Mouse (Mus musculus) embryonic facial prominence, embryonic 14.5 days (tissue): ENCODE data around the gene Slc25a42. TPM values are rescaled to one million over a fixed set of nuclear protein-coding genes. Genes with fewer than 3 reads are reported as not detected.

Experiments
- ATAC-seq: fragments of 200-750 bp; cut with Nextera tagmentation; 2 replicates; pipeline ENCODE4 v1.8.0; 2017; ENCODE audit warnings: low read depth, moderate number of reproducible peaks, moderate TSS enrichment
- DNase-seq: peaks from one replicate; pipeline ENCODE4 v3.0.0-alpha.2; 2015; ENCODE audit warnings: low spot score
- H3K27ac ChIP-seq: fragments of 300-500 bp; sonication (generic); replicated peaks from 2 replicates; pipeline ENCODE4 v1.5.1; 2014; ENCODE audit warnings: low read depth, mild to moderate bottlenecking, low read length, moderate library complexity
- H3K27me3 ChIP-seq: fragments of 300-500 bp; sonication (generic); replicated peaks from 2 replicates; pipeline ENCODE4 v1.6.1; 2014; ENCODE audit warnings: low read length; ENCODE audit not compliant: control insufficient read depth, insufficient read depth
- H3K36me3 ChIP-seq: fragments of 300-500 bp; sonication (generic); 2 replicates; pipeline ENCODE4 v1.6.1; 2014; ENCODE audit warnings: low read length, mixed read lengths; ENCODE audit not compliant: control insufficient read depth, insufficient read depth
- H3K4me1 ChIP-seq: fragments of 300-500 bp; sonication (generic); 2 replicates; pipeline ENCODE4 v1.6.1; 2014; ENCODE audit warnings: antibody characterized with exemption, low read length; ENCODE audit not compliant: control insufficient read depth, insufficient read depth
- H3K4me2 ChIP-seq: fragments of 300-500 bp; sonication (generic); 2 replicates; pipeline ENCODE4 v1.6.1; 2014; ENCODE audit warnings: low read depth, mild to moderate bottlenecking, low read length, moderate library complexity, mixed read lengths
- H3K4me3 ChIP-seq: fragments of 300-500 bp; sonication (generic); 2 replicates; pipeline ENCODE4 v1.5.1; 2014; ENCODE audit warnings: low read depth, mild to moderate bottlenecking, low read length
- H3K9ac ChIP-seq: fragments of 300-500 bp; sonication (generic); 2 replicates; pipeline ENCODE4 v1.6.1; 2014; ENCODE audit warnings: low read depth, mild to moderate bottlenecking, low read length, moderate library complexity, mixed read lengths
- H3K9me3 ChIP-seq: fragments of 300-500 bp; sonication (generic); 2 replicates; pipeline ENCODE4 v1.6.1; 2016; ENCODE audit warnings: low read length; ENCODE audit not compliant: control insufficient read depth
- WGBS: fragments of 180-500 bp; shearing (Covaris S2); extraction: QIAGEN DNeasy Blood & Tissue Kit; methylation state at CpG from one replicate; pipeline ENCODE4 v1.1.7; 2014; 5-methylcytosine and 5-hydroxymethylcytosine counted together
- polyA plus RNA-seq: library from polyadenylated mRNA; unstranded; fragments of >200 nt; fragmentation: Nextera tagmentation; extraction: Ambion mirVana; gene quantifications from 2 replicates; pipeline ENCODE4 v1.2.1, GENCODE M21; 2014

Gene Slc25a42
- polyA plus RNA-seq, 1 experiment from 2014 or later = 4.0 TPM

DNA sequence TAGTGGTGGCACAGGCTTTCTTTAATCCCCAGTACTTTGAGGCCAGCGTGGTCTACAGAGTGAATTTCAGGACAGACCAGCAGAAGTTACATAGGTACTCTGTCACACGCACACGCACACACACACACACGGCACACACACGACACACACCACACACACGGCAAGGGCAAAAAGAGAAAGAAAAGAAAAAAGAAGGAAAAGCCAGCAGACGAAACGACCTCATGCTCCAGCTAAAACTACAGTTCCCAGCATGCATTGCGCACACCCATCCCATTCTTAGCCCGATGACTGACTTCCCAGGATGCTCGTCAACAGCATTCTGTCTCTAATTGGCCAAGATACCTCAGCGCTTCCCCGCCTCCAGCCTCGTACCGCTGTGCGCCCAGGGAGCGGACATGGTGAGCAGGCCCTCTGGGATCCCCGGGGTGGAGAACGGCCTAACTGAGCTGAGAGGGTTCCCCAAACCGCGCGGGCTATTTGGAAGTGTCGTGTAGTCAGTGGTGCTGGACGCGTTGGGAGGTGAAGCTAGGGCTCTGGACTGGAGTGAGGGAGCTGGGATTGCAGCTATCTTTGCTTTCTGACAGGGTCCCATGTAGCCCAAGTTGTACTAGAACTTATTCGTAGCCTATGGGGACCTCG, 39.9 kb downstream of the Slc25a42 start, which contains the start of gene Tmem161a:
TSS of gene Tmem161a (plus strand) at position 314 of the 639 bp plus-strand sequence.
- WGBS = 2% methylated on average over 26 of the region's 27 CpGs
- peak within 1 kb of the TSS; percentile 71 for H3K9ac ChIP-seq
- DNase-seq (peak; percentile 98), ATAC-seq (peak; percentile 97)
- H3K4me1 ChIP-seq = peaks cover 12% of the 10 kb centered on the region; the same call in 1 of the 2 replicates
- peaks cover 7% of the 10 kb centered on the region; the same call in 1 of the 2 replicates for H3K36me3 ChIP-seq
- H3K4me3 ChIP-seq = peak within 1 kb of the TSS; percentile 69
- H3K4me2 ChIP-seq = peak within 1 kb of the TSS; percentile 77
- 0 out of 2 replicates have a peak, but pooled peaks cover 3% of the 10 kb centered on the region for H3K27me3 ChIP-seq
- no peaks in the 10 kb centered on the region for H3K9me3 ChIP-seq
- peak within 1 kb of the TSS; percentile 63 for H3K27ac ChIP-seq

DNA sequence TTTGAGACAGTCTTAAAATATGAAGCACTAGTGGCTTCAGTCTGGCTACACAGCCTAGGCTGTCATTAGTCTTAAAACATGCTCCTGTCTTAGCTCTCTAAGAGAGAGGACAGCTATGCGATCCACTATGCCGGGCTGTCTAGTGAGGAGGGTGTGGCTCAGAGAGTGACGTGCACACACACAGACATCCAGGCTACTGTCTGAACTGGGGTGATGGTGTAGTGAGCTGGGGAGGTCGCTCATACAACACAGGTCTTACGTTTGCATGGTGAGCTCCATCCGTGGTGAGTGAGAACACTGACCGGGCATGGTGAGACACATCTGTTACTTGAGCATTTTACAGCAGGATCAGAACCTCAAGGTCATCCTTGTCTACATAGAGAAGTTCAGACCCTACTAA, 40.9 kb downstream of the Slc25a42 start:
- Histone ChIP-seq H3K36me3 (no peaks in the 10 kb centered on the region), H3K4me1 (peaks cover 12% of the 10 kb centered on the region; the same call in 1 of the 2 replicates), H3K4me2 (peak overlapping the region; percentile 77), H3K9me3 (no peaks in the 10 kb centered on the region), H3K27ac (peak overlapping the region; percentile 63; the same call in 1 of the 2 replicates), H3K4me3 (no peak overlapping the region), H3K9ac (no peak overlapping the region), H3K27me3 (0 out of 2 replicates have a peak, but pooled peaks cover 6% of the 10 kb centered on the region)
- ATAC-seq (no peak), DNase-seq (no peak)
- WGBS = 82% methylated on average over 7 of the region's 7 CpGs

DNA sequence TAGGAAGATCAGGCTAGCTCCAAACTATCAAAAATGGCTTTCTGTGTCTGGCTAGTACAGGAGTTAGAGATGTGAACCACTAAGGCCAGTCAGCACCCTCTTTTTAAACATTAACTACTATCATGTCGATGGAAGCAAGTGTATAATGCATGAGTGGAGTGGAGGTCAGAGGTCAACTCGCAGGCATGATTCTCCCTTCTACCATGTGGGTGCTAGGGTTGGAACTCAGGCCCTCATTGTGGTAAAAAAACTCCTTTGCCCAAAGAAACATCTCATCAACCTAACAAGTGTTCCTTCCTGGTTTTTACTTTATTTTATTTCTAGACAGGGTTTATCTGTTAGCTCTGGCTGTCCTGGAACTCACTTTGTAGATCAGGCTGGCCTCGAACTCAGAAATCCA, 41.4 kb downstream of the Slc25a42 start:
- no peaks in the 10 kb centered on the region for H3K36me3 ChIP-seq
- peaks cover 10% of the 10 kb centered on the region for H3K27me3 ChIP-seq
- H3K4me3 ChIP-seq = no peak overlapping the region
- DNase-seq (no peak), ATAC-seq (no peak)
- H3K27ac ChIP-seq = no peak overlapping the region
- H3K9me3 ChIP-seq = no peaks in the 10 kb centered on the region
- H3K4me2 ChIP-seq = no peak overlapping the region
- peaks cover 12% of the 10 kb centered on the region; the same call in 1 of the 2 replicates for H3K4me1 ChIP-seq
- WGBS = 80% methylated on average over 3 of the region's 3 CpGs
- H3K9ac ChIP-seq = no peak overlapping the region

DNA sequence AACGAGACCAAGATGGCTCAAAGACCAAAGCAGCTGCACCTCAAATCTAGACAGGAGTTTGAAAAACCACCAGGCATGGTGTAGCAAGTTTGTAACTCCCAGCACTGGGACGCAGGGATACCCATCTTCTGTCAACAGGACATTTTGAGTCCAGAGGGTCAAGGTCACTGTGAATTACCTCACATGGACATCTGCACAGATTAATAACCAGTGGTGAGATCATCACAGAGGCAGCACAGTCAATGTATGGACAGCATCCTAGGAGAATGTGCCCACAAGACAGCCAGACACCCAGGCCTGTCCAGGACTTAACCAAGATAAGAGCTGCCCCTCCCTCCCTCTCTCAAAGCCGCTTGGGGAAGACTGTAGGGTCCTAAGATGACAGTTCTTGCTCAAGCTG, 42.0 kb downstream of the Slc25a42 start:
- Histone ChIP-seq H3K36me3 (no peaks in the 10 kb centered on the region), H3K9me3 (no peaks in the 10 kb centered on the region), H3K4me3 (no peak overlapping the region), H3K27me3 (peaks cover 16% of the 10 kb centered on the region), H3K4me1 (peaks cover 12% of the 10 kb centered on the region; the same call in 1 of the 2 replicates), H3K9ac (no peak overlapping the region), H3K4me2 (no peak overlapping the region), H3K27ac (no peak overlapping the region)
- ATAC-seq = no peak
- DNase-seq = no peak
- 77% methylated on average over 3 of the region's 3 CpGs for WGBS

DNA sequence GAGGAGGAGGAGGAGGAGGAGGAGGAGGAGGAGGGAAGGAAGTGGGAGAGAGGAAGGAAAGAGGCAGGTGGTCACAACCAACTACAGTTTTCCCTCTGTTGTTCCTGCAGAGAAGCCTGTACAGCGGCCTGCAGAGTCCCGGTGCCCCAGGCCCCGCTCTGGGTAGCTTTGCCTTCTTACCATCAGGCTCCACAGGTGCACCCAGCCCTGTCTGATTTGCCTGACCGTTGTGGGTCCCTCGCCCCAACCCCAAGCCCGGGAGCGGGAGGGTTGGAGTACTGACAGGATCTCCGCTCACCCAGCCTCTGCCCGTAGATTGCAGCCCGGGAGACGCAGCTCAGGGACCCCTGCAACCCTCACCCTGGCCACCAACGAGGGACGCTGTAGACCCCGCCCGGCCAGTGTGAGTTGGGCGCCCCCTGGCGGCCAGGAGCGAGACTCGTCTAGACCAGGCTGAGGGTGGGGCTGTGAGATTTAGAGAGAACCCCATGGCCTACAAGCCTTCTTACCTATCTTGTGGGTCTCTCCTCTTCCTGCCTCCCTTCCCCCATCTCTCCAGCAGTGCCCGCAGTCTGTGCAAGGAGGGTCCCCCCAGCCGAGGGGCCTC, 45.5 kb downstream of the Slc25a42 start:
- ATAC-seq (peak; percentile 89), DNase-seq (peak; percentile 65)
- Histone ChIP-seq H3K27me3 (peaks cover 19% of the 10 kb centered on the region), H3K4me3 (peak overlapping the region; percentile 22; the same call in 1 of the 2 replicates), H3K9ac (peak overlapping the region; percentile 30; the same call in 1 of the 2 replicates), H3K9me3 (no peaks in the 10 kb centered on the region), H3K36me3 (no peaks in the 10 kb centered on the region), H3K27ac (no peak overlapping the region), H3K4me2 (peak overlapping the region; percentile 54), H3K4me1 (0 out of 2 replicates have a peak, but pooled peaks cover 2% of the 10 kb centered on the region)
- 2% methylated on average over 11 of the region's 21 CpGs for WGBS

DNA sequence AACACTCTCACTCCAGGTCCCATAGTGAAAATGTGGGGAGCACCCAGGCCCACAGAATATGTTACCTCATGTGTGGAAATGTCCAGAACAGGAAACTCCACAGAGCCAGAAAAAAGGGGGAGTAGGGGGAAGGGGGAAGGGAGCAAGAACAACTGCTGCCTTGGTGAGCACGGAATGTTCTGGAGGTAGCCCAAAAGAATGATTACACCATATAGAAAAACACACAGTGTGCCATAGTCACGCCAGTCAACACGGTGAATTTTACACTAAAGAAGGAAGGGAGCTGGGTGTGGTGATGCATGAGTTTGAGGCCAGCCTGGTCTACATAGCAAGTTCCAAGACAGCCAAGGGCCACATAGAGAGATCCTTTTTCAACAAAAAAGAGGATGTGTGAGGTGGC, 48.8 kb downstream of the Slc25a42 start:
- Histone ChIP-seq H3K4me2 (no peak overlapping the region), H3K4me3 (no peak overlapping the region), H3K27ac (no peak overlapping the region), H3K9me3 (no peaks in the 10 kb centered on the region), H3K4me1 (no peaks in the 10 kb centered on the region), H3K9ac (no peak overlapping the region), H3K36me3 (no peaks in the 10 kb centered on the region), H3K27me3 (peaks cover 19% of the 10 kb centered on the region)
- no peak for DNase-seq
- ATAC-seq = no peak
- 72% methylated on average over 3 of the region's 3 CpGs for WGBS

DNA sequence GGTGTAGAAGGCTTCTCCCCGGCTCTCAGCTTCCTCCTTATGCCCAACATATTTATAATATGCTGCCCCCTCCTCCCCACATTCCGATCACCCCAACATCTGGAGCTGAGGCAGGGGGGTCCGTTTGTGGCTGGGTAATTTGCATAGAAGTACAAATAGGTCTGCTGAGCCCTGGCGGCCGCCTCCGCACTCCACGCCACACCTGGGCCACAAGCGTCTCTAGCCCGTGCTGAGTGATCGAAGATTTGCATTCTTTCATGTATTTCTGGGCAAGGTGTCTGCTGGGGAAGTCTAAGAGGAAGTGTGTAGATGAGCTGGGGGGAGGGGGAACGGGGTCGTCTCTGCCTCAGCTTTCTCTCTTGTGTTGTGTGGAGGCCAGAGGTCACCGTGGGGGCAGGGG, 52.1 kb downstream of the Slc25a42 start:
- H3K36me3 ChIP-seq = no peaks in the 10 kb centered on the region
- H3K4me1 ChIP-seq = no peaks in the 10 kb centered on the region
- 0 out of 2 replicates have a peak, but pooled peaks cover 2% of the 10 kb centered on the region for H3K27me3 ChIP-seq
- DNase-seq = no peak
- 54% methylated on average over 13 of the region's 13 CpGs for WGBS
- no peaks in the 10 kb centered on the region for H3K9me3 ChIP-seq
- H3K4me3 ChIP-seq = no peak overlapping the region
- H3K9ac ChIP-seq = no peak overlapping the region
- no peak overlapping the region for H3K4me2 ChIP-seq
- H3K27ac ChIP-seq = no peak overlapping the region
- ATAC-seq = no peak

DNA sequence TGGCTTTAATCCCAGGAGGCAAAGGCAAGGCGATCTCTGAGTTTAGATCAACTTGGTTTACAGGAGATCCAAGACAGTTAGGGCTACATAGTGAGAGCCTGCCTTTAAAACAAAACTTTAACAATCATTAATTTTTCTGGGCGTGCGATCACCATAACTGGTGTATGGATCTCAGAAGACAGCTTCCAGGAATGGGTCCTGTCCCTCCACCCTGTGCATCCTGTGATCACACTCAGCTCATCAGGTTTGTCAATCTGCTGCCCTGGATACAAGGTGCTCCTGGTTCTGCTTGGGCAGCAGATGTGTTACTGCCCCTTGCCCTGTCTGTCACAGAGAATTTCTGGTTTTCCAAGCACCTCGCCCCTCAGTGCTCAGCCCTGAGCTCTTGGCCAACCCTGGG, 52.9 kb downstream of the Slc25a42 start:
- DNase-seq = no peak
- no peak overlapping the region for H3K27ac ChIP-seq
- no peaks in the 10 kb centered on the region for H3K4me1 ChIP-seq
- H3K4me3 ChIP-seq = no peak overlapping the region
- WGBS = 85% methylated on average over 4 of the region's 4 CpGs
- H3K4me2 ChIP-seq = no peak overlapping the region
- no peak overlapping the region for H3K9ac ChIP-seq
- ATAC-seq = no peak
- H3K27me3 ChIP-seq = no peaks in the 10 kb centered on the region
- no peaks in the 10 kb centered on the region for H3K36me3 ChIP-seq
- H3K9me3 ChIP-seq = no peaks in the 10 kb centered on the region
